Mouse (Mus musculus) forebrain, embryonic 14.5 days (tissue): ENCODE measurements around the gene H2al1j. TPM values are rescaled to one million over a fixed set of nuclear protein-coding genes. Genes with fewer than 3 reads are reported as not detected.
A peak's percentile ranks its signal among the peaks of the same experiment; 100 is the strongest.

Source experiments
- ATAC-seq: fragments of 200-750 bp; cut with Nextera tagmentation; 2 replicates; pipeline ENCODE4 v1.8.0; 2017; ENCODE audit warnings: mild to moderate bottlenecking, moderate library complexity
- DNase-seq: peaks from one replicate; pipeline ENCODE4 v3.0.0-alpha.2; 2015; ENCODE audit warnings: low spot score
- H3K27ac ChIP-seq: fragments of 300-500 bp; sonication (generic); 2 replicates; pipeline ENCODE4 v1.5.1; 2014; ENCODE audit warnings: low read depth, mild to moderate bottlenecking, control low read depth, low read length, moderate library complexity
- H3K27me3 ChIP-seq: fragments of 300-500 bp; sonication (generic); replicated peaks from 2 replicates; pipeline ENCODE4 v1.6.1; 2014; ENCODE audit warnings: low read length, control low read depth, mixed read lengths; ENCODE audit not compliant: control insufficient read depth, insufficient read depth
- H3K36me3 ChIP-seq: fragments of 300-500 bp; sonication (generic); 2 replicates; pipeline ENCODE4 v1.6.1; 2014; ENCODE audit warnings: low read length, control low read depth; ENCODE audit not compliant: control insufficient read depth, insufficient read depth
- H3K4me1 ChIP-seq: fragments of 300-500 bp; sonication (generic); 2 replicates; pipeline ENCODE4 v1.6.1; 2014; ENCODE audit warnings: antibody characterized with exemption, low read length, control low read depth; ENCODE audit not compliant: control insufficient read depth, insufficient read depth
- H3K4me2 ChIP-seq: fragments of 300-500 bp; sonication (generic); 2 replicates; pipeline ENCODE4 v1.6.1; 2014; ENCODE audit warnings: mild to moderate bottlenecking, control low read depth, low read length
- H3K4me3 ChIP-seq: fragments of 300-500 bp; sonication (generic); 2 replicates; pipeline ENCODE4 v1.5.1; 2014; ENCODE audit warnings: low read depth, low read length, control low read depth
- H3K9ac ChIP-seq: fragments of 300-500 bp; sonication (generic); 2 replicates; pipeline ENCODE4 v1.6.1; 2014; ENCODE audit warnings: mild to moderate bottlenecking, low read length, control low read depth, moderate library complexity
- H3K9me3 ChIP-seq: fragments of 300-500 bp; sonication (generic); replicated peaks from 2 replicates; pipeline ENCODE4 v1.6.1; 2016; ENCODE audit warnings: low read length, control low read depth, mixed read lengths; ENCODE audit not compliant: control insufficient read depth
- WGBS: fragments of 180-500 bp; shearing (Covaris S2); extraction: QIAGEN DNeasy Blood & Tissue Kit; methylation state at CpG from one replicate; pipeline ENCODE4 v1.1.7; 2014; 5-methylcytosine and 5-hydroxymethylcytosine counted together
- polyA plus RNA-seq: library from polyadenylated mRNA; unstranded; fragments of >200 nt; fragmentation: Nextera tagmentation; extraction: Ambion mirVana; gene quantifications from 2 replicates; pipeline ENCODE4 v1.2.1, GENCODE M21; 2014

Gene H2al1j
- polyA plus RNA-seq, 1 experiment from 2014 or later, result not detected

- Histone ChIP-seq H3K27me3 (no peaks in the 10 kb centered on the region), H3K27ac (no peak overlapping the region), H3K4me2 (no peak overlapping the region), H3K4me1 (peaks cover 2% of the 10 kb centered on the region; the same call in 1 of the 2 replicates), H3K36me3 (no peaks in the 10 kb centered on the region), H3K9me3 (no peaks in the 10 kb centered on the region), H3K4me3 (no peak overlapping the region), H3K9ac (no peak overlapping the region)
- WGBS, result 71% methylated on average over 12 of the region's 12 CpGs
- DNase-seq (peak; percentile 33), ATAC-seq (no peak)
Observed at GRCm38 (mm10) chrX:11365151-11365550, 37.5 kb downstream of the H2al1j start.

Other genes with a start within 250 kb of the H2al1j start
- gene H2al1a, start 28.6 kb upstream of the H2al1j start, polyA plus RNA-seq, result not detected in 2 replicates
- not detected in 2 replicates for gene H2al1b, start 25.4 kb upstream of the H2al1j start, polyA plus RNA-seq
- not detected in 2 replicates for gene H2al1c, start 22.2 kb upstream of the H2al1j start, polyA plus RNA-seq
- gene H2al1d, start 19.0 kb upstream of the H2al1j start, polyA plus RNA-seq, result not detected in 2 replicates
- gene H2al1e, start 15.9 kb upstream of the H2al1j start, polyA plus RNA-seq, result not detected in 2 replicates
- gene H2al1f, start 12.7 kb upstream of the H2al1j start, polyA plus RNA-seq, result not detected in 2 replicates
- gene H2al1g, start 9.6 kb upstream of the H2al1j start, polyA plus RNA-seq, result not detected in 2 replicates
- gene H2al1h, start 6.3 kb upstream of the H2al1j start, polyA plus RNA-seq, result not detected in 2 replicates
- gene H2al1i, start 3.2 kb upstream of the H2al1j start, polyA plus RNA-seq, result not detected in 2 replicates